Mouse (Mus musculus) heart, adult 9 months (tissue): ENCODE measurements at regions not wholly inside any gene's neighbourhood (a gene's known extent, or its start where the extent isn't known, plus 50 kb on each side); places are given as distances from the start of the nearest gene placed in this dataset.
"Not testable (repeated sequence)": the region's sequence is repeated elsewhere in the genome, so short reads cannot be mapped to it uniquely, and the experiment has no call there.

Experiments
- DNase-seq, 2 experiments: peaks; one replicate each; pipeline ENCODE4 v3.0.0; 2022; ENCODE audit warnings: low spot score in 2 of 2

DNA sequence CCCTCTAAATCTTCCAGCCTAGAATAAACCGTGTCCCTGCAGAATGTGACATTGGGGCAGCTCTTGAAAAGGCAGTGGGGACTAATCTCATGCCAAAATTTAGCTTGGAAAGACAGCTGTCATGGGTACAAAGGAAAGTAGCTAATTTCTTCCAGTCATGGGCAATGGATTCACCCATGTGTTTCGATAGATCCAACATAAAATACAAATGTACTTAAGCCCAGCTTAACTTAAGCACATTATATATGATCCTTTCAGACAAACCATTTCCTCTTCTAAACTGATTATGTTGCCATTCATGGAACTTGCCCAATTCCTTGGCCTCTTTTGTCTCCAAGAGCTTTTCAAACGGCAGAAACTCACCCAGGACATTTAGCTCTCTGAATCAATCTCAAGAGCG is 970.5 kb downstream of the Defb40 start:
- no peak for DNase-seq

DNA sequence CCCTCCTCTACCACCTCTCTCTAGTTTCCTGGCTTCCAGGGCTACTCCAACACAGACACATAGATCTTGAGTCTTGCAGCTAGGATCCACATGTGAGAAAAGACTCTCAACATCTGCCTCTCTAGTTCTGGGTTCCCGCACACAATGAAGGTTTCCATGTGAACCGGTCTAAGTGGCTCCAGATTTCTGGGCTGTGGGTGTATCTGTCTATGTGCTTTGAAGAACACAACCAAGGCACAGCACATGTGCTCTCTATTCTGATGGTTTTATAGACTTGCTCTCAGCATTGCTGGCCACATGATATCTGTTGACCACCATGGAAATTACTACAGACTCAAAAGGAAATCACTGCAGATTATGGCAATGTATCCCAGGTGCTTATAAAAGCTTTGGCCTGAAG is 972.4 kb downstream of the Defb40 start:
- no peak for DNase-seq

DNA sequence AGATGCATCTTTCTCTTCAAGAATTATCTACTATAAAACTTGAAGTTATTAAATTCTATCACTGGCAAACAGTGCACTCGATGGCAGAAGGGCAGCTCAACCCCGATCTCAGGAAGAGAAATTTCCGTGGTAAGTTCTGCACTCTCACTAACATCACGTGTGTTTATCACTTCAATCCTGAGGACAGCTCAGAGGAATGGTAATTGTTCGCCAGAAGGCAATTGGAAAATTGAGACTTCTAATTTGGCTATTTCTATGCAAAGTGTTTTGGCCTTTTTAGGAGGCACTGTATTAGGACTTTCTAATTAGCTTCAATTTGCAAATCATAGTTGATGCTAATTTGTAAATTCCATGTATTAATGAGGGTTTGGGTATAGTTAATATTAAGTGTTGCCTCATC is 977.3 kb downstream of the Defb40 start:
- no peak for DNase-seq

DNA sequence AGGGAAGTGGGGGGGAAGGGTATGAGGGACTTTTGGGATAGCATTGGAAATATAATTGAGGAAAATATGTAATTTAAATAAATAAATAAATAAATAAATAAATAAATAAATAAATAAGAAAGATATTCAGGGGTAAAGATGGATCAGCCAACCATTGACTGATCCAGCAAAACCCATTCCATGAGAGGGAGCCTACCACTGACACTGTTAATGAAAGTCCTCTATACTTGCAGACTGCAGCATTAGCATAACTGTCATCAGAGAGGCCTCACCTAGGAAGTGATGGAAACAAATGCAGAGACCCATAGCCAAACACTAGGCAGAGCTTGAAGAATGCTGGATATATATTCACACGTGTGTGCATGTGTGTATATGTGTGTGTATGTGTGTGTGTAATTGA is 993.3 kb downstream of the Defb40 start:
- DNase-seq: no peak

DNA sequence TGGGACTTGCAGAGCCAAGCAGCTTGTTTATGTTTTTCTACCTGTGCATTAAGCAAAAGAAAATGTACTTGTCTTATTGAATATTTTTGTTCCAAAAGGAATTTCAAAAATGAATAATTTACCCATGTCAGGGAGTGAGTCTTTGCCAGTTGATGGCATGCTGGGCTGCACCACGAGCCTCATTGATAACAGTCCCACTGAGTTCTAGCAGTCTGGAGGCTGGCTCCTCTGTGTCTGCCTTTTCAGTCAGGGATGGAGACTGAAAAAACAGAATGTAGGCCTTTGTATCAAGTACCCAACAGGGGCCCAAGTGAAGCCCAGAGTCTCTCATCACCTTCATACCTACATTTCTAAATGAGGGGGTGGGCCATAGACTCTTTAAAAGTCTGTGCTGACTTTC is 1029.2 kb downstream of the Defb40 start:
- DNase-seq: no peak

DNA sequence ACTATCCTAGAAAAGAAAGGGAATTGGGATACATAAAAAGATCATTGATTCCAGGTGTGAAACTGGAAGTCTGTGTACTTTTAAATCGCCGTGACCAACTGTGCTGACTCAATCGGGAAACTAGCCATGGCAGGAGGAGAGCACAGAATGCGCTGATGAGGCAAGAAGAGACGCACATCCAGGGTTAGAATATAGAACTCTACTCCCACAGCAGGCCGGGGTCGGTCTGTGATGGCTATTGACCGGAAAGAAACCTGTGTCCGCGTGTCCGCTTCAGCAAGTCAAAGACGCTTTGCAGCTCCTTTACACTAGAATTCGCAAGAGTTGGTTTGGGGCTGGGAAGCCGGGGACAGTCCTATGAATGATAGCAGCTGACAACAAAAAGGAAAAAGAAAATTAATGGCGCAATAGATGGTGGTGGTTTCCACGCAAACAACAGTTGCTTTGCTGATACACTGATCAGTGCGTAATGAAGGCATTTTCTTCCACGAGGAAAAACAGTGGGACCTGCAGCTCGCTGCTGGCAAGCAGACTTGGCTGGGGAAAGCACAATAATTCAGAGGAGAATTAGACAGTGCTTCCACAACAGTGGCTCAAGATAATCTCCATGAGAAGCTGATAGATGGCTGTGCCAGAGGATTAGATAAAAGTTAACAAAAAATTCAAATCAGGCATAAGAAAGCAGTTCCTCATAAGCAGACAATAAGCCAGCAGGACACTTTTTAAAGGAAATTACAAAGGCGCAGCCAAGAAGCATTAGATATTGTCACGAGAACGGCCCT is 1029.8 kb downstream of the Defb40 start:
- no peak for DNase-seq

DNA sequence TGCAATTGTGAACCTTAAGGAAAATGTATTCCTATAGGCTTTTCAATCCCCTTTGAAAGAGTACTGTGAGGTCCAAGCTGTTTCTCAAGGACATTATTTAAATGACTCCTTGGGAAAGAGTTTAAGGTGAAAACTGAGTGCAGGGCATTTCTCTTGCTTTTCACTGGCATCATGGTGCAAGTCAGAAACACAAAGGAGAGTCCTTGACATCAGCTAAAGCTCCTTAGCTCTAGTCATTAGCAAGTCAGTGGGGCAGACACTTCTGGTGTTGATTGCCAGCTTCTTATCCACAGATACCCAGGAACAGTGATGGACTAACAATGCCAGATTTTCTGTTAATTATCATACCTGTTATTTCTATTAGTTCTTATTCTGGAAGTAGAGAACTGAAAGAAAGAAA is 1043.4 kb downstream of the Defb40 start:
- DNase-seq: no peak

DNA sequence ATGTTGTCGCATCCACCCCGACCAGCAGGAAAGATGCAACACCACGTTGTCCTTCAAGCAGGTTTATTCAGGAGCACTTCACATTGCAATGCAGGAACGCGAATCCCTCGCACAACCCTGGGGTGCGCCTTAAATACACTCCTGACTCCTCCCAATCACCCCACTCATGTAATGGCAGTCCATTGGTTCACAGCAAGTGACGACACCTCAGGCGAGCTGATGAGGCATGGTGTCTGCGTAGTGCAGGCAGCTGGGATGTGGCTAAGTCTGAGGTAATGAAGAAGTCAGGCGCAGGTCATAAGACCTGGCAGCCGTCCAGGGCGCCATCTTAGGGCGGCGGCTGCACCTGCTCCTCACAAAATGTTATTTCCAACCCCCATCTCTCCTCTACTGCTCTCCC is 1068.7 kb downstream of the Defb40 start:
- no peak for DNase-seq

DNA sequence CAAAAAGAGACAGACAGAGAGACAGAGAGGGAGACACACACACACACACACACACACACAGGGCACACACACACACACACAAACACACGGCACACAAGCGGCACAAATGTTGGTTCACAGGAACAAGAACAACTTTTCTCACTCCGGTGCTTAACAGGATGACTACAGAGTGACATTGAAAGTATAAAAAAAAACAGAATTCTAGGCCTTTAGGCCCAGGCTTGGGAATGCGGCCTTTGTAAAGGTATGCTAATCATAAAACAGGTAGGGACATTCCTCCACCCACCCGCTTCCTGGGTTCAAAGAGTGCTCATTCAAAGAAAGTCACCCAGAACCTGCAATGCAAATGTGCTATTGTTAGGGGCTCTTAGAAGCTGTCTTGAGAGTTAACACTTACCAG is 1089.5 kb downstream of the Defb40 start:
- not testable (repeated sequence) for DNase-seq

DNA sequence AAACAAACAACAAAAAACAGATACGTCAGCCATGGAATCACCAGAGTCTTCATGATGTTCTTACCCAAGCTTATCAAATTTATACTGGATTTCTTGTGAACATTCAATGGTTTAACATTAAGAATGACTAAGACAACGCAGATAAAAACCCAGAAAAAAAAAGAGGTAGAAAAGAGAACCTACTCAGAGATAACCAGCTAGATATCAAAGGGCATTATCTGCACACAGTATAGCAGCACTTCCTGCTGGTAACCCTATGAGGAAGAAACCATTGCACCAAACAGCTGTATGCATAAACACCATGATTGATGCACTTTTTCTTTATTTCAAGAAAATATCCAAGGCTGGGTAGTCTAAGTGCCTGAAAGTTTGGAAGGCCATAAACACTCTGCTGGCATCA is 1114.7 kb downstream of the Defb40 start:
- no peak for DNase-seq
